Mouse (Mus musculus) E14TG2a.4 (cell line): ENCODE measurements around the gene Slc25a29.

ENCODE experiments used
- CTCF ChIP-seq: conservative IDR thresholded peaks from 2 replicates; pipeline ENCODE4 v1.5.1; 2014; ENCODE audit warnings: low read length
- NANOG ChIP-seq: IDR thresholded peaks from 2 replicates; pipeline ENCODE4 v1.6.1; 2014; ENCODE audit warnings: borderline replicate concordance, low read length, mixed read lengths
- POU5F1 ChIP-seq: IDR thresholded peaks from 2 replicates; pipeline ENCODE4 v1.6.1; 2014; ENCODE audit warnings: low read length, borderline replicate concordance

DNA sequence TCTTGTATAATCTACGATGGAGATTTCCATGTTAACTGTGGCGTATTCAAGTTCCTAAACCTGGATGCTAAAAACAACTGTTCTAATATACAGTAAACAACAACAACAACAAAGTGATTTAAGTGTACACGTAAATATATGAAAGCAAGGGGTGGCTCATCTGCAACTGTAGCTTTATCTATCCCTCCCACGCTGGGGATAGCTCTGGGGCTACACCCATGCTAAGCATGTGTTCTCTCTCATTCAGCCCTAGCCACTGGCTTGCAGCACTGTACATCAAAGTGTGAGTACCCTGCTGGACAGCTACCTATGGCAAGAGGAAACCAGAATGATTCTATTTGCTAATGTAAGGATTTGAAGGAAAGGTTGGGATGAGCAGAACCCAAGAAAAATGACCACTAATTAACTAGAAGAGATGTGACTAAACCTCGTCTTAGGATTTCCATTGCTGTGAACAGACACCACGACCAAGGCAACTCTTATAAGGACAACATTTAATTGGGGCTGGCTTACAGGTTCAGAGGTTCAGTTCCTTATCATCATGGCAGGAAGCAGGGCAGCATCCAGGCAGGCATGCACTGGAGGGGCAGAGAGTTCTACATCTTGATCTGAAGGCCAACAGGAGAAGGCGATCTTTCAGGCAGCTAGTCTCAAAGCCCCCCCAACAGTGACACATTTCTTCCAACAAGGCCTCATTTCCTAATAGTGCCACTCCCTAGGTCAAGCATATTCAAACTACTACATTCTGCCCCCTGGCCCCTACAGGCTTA, 55.4 kb downstream of the Slc25a29 start:
- TF ChIP-seq CTCF (no peak), POU5F1 (no peak), NANOG (no peak)
